Mouse (Mus musculus): ENCODE results near the gene Top2b. TPM values are rescaled to one million over a fixed set of nuclear protein-coding genes. Genes with fewer than 3 reads are reported as not detected.

Gene Top2b
- polyA plus RNA-seq, 1 experiment from 2014 or later = 36.9 TPM

GRCm38 (mm10) chr14:16480621-16481020 is 115.6 kb downstream of the Top2b start:
- no peak overlapping the region for H3K4me3 ChIP-seq
- H3K27me3 ChIP-seq (replicated peaks) = no peaks in the 10 kb centered on the region
- no peak overlapping the region for H3K4me2 ChIP-seq
- H3K36me3 ChIP-seq = no peaks in the 10 kb centered on the region
- H3K9me3 ChIP-seq (replicated peaks) = no peaks in the 10 kb centered on the region
- H3K27ac ChIP-seq = no peak overlapping the region
- WGBS (ENCODE audit: insufficient replicate concordance) = 58% methylated on average over 6 of the region's 6 CpGs
- H3K9ac ChIP-seq = no peak overlapping the region
- ATAC-seq = no peak
- no peaks in the 10 kb centered on the region for H3K4me1 ChIP-seq

- no peak overlapping the region for H3K4me2 ChIP-seq
- no peak overlapping the region for H3K27ac ChIP-seq
- WGBS (ENCODE audit: insufficient replicate concordance) = 64% methylated on average over 8 of the region's 8 CpGs
- H3K9ac ChIP-seq = no peak overlapping the region
- H3K27me3 ChIP-seq (replicated peaks) = no peaks in the 10 kb centered on the region
- no peaks in the 10 kb centered on the region for H3K9me3 ChIP-seq (replicated peaks)
- H3K4me3 ChIP-seq = no peak overlapping the region
- no peaks in the 10 kb centered on the region for H3K4me1 ChIP-seq
- ATAC-seq = no peak
- no peaks in the 10 kb centered on the region for H3K36me3 ChIP-seq
Observed at GRCm38 (mm10) chr14:16483656-16484380, 118.8 kb downstream of the Top2b start.

Other genes with a start within 250 kb of the Top2b start
- 22.0 and 23.0 TPM in 2 replicates for gene Ngly1, start 115.9 kb upstream of the Top2b start, polyA plus RNA-seq (2016; fragmentation: Nextera tagmentation; extraction: Ambion mirVana)
- gene Oxsm, start 115.4 kb upstream of the Top2b start, polyA plus RNA-seq (2016; fragmentation: Nextera tagmentation; extraction: Ambion mirVana) = 1.7 and 1.9 TPM in 2 replicates